Mouse (Mus musculus): ENCODE data around the gene Sat2. TPM values are rescaled to one million over a fixed set of nuclear protein-coding genes. Genes with fewer than 3 reads are reported as not detected.
"Not testable (repeated sequence)": the region's sequence is repeated elsewhere in the genome, so short reads cannot be mapped to it uniquely, and the experiment has no call there.

The Sat2 gene
- polyA plus RNA-seq, 1 experiment from 2014 or later = 21.3 TPM

DNA sequence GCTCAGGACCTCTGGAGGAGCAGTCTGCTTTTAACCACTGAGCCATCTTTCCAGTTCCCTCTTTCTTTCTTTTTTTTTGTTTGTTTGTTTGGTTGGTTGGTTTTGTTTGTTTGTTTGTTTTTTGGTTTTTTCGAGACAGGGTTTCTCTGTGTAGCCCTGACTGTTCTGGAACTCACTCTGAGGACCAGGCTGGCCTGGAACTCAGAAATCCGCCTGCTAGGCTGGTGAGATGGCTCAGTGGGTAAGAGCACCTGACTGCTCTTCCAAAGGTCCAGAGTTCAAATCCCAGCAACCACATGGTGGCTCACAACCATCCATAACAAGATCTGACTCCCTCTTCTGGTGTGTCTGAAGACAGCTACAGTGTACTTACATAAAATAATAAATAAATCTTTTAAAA lies 2.5 kb downstream of the Sat2 start:
- H3K36me3 ChIP-seq (ENCODE audit: insufficient read depth, low read length); H3K4me1 ChIP-seq (ENCODE audit: insufficient read depth, low read length); H3K9me3 ChIP-seq (ENCODE audit: low read length); H3K27ac ChIP-seq (ENCODE audit: low read length); H3K27me3 ChIP-seq (ENCODE audit: insufficient read depth, low read length); H3K4me3 ChIP-seq (ENCODE audit: low read length); ATAC-seq (ENCODE audit: low FRiP score, low TSS enrichment); H3K9ac ChIP-seq (replicated peaks; ENCODE audit: low read length); H3K4me2 ChIP-seq (replicated peaks; ENCODE audit: low read depth, low read length): not testable (repeated sequence)
- WGBS = 84% methylated on average over 2 of the region's 2 CpGs

DNA sequence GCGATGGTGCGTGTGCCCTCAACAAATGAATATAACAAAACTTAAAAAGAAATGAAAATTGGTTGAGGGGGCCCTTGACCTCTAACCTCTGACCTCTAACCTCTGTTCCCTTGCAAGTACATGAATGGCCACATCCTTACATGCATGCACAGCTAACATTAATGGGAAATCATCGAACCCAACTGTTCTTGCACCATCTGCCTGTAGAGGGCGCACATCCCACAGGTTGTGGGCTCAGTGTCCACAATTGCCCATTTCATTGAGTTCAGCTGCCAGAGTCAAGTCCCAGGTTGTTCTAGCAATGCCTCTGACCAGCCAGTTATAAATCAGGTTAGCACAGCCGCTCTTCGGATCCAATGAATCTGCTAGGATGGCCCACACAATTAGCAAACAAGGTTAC lies 6.5 kb downstream of the Sat2 start:
- no peak overlapping the region for H3K27ac ChIP-seq (ENCODE audit: low read length)
- 32% methylated on average over 6 of the region's 6 CpGs for WGBS
- H3K36me3 ChIP-seq (ENCODE audit: insufficient read depth, low read length) = no peaks in the 10 kb centered on the region
- H3K27me3 ChIP-seq (ENCODE audit: insufficient read depth, low read length) = no peaks in the 10 kb centered on the region
- no peak overlapping the region for H3K4me3 ChIP-seq (ENCODE audit: low read length)
- H3K4me2 ChIP-seq (replicated peaks; ENCODE audit: low read depth, low read length) = no peak overlapping the region
- no peak for ATAC-seq (ENCODE audit: low FRiP score, low TSS enrichment)
- H3K9ac ChIP-seq (replicated peaks; ENCODE audit: low read length) = no peak overlapping the region
- H3K4me1 ChIP-seq (ENCODE audit: insufficient read depth, low read length) = peaks cover 5% of the 10 kb centered on the region; the same call in 1 of the 2 replicates
- H3K9me3 ChIP-seq (ENCODE audit: low read length) = no peaks in the 10 kb centered on the region

DNA sequence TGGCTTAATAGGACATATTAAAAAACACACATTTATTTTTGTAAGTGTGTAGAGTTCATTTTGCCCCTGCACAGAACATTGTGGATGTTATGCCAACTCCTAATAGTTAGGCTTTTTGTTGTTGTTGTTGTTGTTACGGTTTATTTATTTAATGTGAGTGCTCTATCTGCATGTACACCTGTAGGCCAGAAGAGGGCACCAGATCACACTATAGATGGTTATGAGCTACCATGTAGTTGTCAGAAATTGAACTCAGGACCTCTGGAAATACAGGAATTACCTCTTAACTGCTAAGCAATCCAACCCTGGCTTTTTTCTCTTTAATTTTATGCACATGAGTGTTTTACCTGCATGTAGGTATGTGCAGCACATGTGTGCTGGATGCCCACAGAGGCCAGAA lies 8.0 kb downstream of the Sat2 start:
- Histone ChIP-seq H3K27me3 (ENCODE audit: insufficient read depth, low read length) (no peaks in the 10 kb centered on the region), H3K9me3 (ENCODE audit: low read length) (no peaks in the 10 kb centered on the region), H3K4me3 (ENCODE audit: low read length) (no peak overlapping the region), H3K4me1 (ENCODE audit: insufficient read depth, low read length) (peaks cover 17% of the 10 kb centered on the region), H3K27ac (ENCODE audit: low read length) (no peak overlapping the region), H3K36me3 (ENCODE audit: insufficient read depth, low read length) (no peaks in the 10 kb centered on the region), H3K9ac (replicated peaks; ENCODE audit: low read length) (no peak overlapping the region), H3K4me2 (replicated peaks; ENCODE audit: low read depth, low read length) (no peak overlapping the region)
- WGBS = 59% methylated on average over 1 of the region's 1 CpGs
- ATAC-seq (ENCODE audit: low FRiP score, low TSS enrichment) = no peak

DNA sequence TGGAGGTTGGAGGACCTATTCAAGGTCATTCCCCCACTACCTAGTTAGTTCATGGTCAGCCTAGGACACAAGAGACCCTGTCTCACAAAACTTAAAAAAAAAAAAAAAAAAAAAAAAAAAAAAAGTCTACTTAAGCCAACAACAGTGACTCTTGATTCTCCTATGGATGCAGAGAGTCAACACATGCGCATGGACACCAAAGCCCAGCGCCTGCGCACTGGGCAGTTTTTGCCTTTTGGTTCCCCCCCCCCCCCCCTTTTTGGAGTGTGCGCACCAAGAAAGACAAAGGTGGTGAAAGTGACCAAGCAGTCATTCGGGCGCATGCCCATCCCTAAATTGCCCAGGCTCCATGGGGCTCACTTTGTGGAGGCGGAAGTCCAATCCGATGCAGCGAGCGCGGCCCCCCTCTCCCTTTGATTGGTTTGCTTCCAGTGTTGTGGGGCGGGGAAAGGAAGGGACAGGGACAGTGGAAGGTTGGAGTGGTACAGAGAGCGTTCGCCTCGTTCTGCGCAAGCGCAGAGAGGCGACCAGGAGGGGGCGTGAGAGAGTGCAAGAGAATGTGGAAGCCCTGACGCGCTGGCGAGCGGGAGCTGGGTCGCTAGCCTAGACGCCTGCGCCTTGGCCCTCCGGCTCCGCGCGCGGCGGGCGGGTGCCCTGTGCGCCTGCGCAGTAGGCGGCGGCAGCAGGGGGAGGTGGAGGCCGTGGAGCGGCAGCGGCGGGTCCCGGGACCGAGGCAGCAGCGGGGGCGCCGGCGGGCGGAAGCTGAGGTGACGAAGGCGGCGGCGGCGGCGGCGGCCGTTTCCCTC lies 10.7 kb downstream of the Sat2 start, which contains the start of gene Fxr2:
Gene Fxr2, plus strand, starts transcription at position 707 of the 806 bp plus-strand sequence.
- Histone ChIP-seq H3K27me3 (ENCODE audit: insufficient read depth, low read length) (no peaks in the 10 kb centered on the region), H3K36me3 (ENCODE audit: insufficient read depth, low read length) (no peaks in the 10 kb centered on the region), H3K4me1 (ENCODE audit: insufficient read depth, low read length) (peaks cover 26% of the 10 kb centered on the region), H3K27ac (ENCODE audit: low read length) (peak within 1 kb of the TSS; percentile 96), H3K9me3 (ENCODE audit: low read length) (no peaks in the 10 kb centered on the region), H3K4me2 (replicated peaks; ENCODE audit: low read depth, low read length) (peak within 1 kb of the TSS; percentile 84), H3K9ac (replicated peaks; ENCODE audit: low read length) (peak within 1 kb of the TSS; percentile 99), H3K4me3 (ENCODE audit: low read length) (peak within 1 kb of the TSS; percentile 96)
- 0% methylated on average over 56 of the region's 56 CpGs for WGBS
- ATAC-seq (ENCODE audit: low FRiP score, low TSS enrichment) = peak; percentile 99

DNA sequence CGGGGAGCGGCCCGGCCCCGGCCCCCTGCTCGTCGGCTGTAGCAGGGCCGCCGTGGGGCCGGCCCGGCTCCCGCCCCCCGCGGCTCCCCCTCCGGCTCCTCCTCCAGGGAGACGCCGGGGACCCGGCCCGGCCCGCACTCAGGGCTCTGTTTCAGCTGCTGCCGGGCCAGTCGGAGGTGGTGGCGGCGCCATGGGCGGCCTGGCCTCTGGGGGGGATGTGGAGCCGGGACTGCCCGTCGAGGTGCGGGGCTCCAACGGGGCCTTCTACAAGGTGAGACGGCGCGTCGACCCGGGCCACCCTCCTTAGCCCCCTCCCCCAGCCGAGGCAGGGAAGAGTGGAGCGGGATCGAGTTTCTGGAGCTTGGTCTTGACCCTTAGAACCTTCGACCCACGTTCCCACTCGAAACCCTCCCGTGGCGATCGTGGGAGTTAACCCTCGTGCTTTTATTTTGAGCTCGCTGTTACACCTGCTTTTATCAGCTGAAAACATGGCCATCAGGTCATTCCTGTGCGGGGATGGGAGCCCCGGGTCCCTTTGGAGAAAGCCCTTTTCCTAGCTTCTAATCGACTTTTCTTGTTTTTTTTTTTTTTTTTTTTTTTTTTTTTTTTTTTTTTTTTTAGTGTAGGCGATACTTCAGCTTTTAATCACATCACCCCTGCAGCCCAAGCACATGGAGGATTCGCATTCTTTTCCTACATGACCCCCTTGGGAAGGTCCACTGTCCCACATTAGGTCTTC lies 11.5 kb downstream of the Sat2 start:
- Histone ChIP-seq H3K4me3 (ENCODE audit: low read length) (peak overlapping the region; percentile 96), H3K9ac (replicated peaks; ENCODE audit: low read length) (peak overlapping the region; percentile 99), H3K36me3 (ENCODE audit: insufficient read depth, low read length) (peaks cover 3% of the 10 kb centered on the region; the same call in 1 of the 2 replicates), H3K27ac (ENCODE audit: low read length) (peak overlapping the region; percentile 96), H3K4me2 (replicated peaks; ENCODE audit: low read depth, low read length) (peak overlapping the region; percentile 84), H3K27me3 (ENCODE audit: insufficient read depth, low read length) (no peaks in the 10 kb centered on the region), H3K4me1 (ENCODE audit: insufficient read depth, low read length) (peaks cover 26% of the 10 kb centered on the region), H3K9me3 (ENCODE audit: low read length) (no peaks in the 10 kb centered on the region)
- under 1% methylated on average over 43 of the region's 50 CpGs for WGBS
- ATAC-seq (ENCODE audit: low FRiP score, low TSS enrichment) = peak; percentile 69

DNA sequence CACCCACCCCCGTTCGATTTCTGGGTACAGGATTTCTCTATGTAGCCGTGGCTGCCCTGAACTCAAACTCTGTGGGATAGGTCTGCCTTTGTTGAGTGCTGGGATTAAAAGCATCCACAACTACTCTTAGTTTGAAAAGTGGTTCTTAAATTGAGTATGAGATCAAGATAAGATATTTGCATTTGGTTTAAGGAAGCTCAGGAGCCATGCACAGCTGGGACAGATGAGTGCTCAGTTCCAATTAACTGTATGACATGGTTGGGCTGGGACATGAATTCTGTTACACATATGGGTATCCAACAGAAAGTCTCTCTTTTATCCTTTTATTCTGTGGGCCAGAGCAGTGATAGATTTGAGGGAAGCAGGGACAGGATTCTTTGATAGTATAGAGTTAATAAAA lies 13.6 kb downstream of the Sat2 start:
- H3K9ac ChIP-seq (replicated peaks; ENCODE audit: low read length) = no peak overlapping the region
- peaks cover 15% of the 10 kb centered on the region for H3K36me3 ChIP-seq (ENCODE audit: insufficient read depth, low read length)
- no peak overlapping the region for H3K4me2 ChIP-seq (replicated peaks; ENCODE audit: low read depth, low read length)
- H3K9me3 ChIP-seq (ENCODE audit: low read length) = no peaks in the 10 kb centered on the region
- no peak overlapping the region for H3K4me3 ChIP-seq (ENCODE audit: low read length)
- H3K4me1 ChIP-seq (ENCODE audit: insufficient read depth, low read length) = peaks cover 26% of the 10 kb centered on the region
- no peak overlapping the region for H3K27ac ChIP-seq (ENCODE audit: low read length)
- 76% methylated on average over 3 of the region's 3 CpGs for WGBS
- ATAC-seq (ENCODE audit: low FRiP score, low TSS enrichment) = no peak
- no peaks in the 10 kb centered on the region for H3K27me3 ChIP-seq (ENCODE audit: insufficient read depth, low read length)

DNA sequence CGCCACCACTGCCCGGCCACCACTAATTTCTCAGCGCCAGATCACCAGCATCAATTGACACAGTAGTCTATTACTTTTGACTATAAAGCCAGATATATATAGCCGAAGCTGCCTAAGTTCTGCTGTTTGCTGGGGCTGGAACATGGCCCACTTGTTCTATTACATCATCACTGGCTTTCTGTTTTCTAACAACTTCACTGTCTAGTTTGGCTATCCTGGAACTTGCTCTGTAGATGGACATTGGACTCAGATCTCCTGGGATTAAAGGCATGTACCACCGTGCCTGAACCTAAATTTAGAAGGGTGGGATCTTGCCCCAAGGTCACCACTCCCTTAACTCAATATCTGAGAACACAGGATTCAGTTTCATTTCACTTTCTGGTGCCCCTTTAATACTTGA lies 24.0 kb downstream of the Sat2 start:
- no peak for ATAC-seq (ENCODE audit: low FRiP score, low TSS enrichment)
- Histone ChIP-seq H3K4me2 (replicated peaks; ENCODE audit: low read depth, low read length) (no peak overlapping the region), H3K4me3 (ENCODE audit: low read length) (no peak overlapping the region), H3K9ac (replicated peaks; ENCODE audit: low read length) (no peak overlapping the region), H3K36me3 (ENCODE audit: insufficient read depth, low read length) (peaks cover 76% of the 10 kb centered on the region), H3K27me3 (ENCODE audit: insufficient read depth, low read length) (no peaks in the 10 kb centered on the region), H3K27ac (ENCODE audit: low read length) (no peak overlapping the region), H3K4me1 (ENCODE audit: insufficient read depth, low read length) (no peaks in the 10 kb centered on the region), H3K9me3 (ENCODE audit: low read length) (no peaks in the 10 kb centered on the region)
- 90% methylated on average over 5 of the region's 5 CpGs for WGBS

DNA sequence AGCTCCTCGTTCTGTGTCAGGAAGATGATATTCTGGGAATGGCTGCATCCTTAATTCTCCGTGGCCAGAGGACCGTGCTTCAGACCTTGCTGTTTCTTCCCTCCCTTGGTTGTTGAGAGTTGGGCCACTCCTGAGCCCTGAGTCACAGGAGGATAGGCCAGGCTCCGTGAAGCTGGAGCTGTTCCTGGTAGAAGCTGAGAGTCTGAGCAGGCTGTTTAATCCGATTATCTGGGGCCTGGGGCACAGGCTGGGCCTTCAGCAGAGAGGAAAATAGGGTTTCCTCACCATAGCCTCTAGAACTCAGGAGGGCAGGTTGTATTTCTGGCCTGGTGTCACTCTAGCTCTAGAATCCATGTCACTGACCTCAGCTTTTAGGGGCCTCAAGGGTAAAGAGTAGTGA lies 31.6 kb downstream of the Sat2 start:
- Histone ChIP-seq H3K9me3 (ENCODE audit: low read length) (no peaks in the 10 kb centered on the region), H3K4me3 (ENCODE audit: low read length) (no peak overlapping the region), H3K36me3 (ENCODE audit: insufficient read depth, low read length) (peaks cover 71% of the 10 kb centered on the region), H3K27ac (ENCODE audit: low read length) (0 out of 2 replicates have a peak overlapping the region, but pooled peaks have one; percentile 14), H3K4me1 (ENCODE audit: insufficient read depth, low read length) (peaks cover 18% of the 10 kb centered on the region), H3K27me3 (ENCODE audit: insufficient read depth, low read length) (no peaks in the 10 kb centered on the region), H3K9ac (replicated peaks; ENCODE audit: low read length) (no peak overlapping the region), H3K4me2 (replicated peaks; ENCODE audit: low read depth, low read length) (no peak overlapping the region)
- WGBS = 67% methylated on average over 5 of the region's 5 CpGs
- no peak for ATAC-seq (ENCODE audit: low FRiP score, low TSS enrichment)

DNA sequence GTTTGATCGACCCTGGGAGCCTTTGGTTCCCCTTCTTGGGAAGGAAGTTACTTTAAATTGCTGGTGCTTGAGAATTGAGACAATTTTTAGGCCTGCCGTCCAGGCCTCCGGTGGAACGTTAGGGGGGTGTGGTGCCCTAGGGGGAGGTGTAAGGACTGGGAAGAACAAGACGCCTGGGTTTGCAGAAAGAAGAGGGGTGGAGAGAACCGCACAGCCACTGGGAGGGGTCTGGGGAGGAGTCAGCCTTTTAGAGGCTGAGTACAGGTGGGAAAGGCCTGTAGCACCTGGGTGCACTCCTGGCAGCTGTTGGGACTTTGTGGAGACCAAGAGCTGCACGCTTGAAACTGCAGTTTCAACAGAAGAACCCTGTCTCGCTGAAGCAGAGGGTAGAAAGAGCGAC lies 32.9 kb downstream of the Sat2 start:
- no peak overlapping the region for H3K9ac ChIP-seq (replicated peaks; ENCODE audit: low read length)
- no peak overlapping the region for H3K4me3 ChIP-seq (ENCODE audit: low read length)
- no peak for ATAC-seq (ENCODE audit: low FRiP score, low TSS enrichment)
- H3K27ac ChIP-seq (ENCODE audit: low read length) = peak overlapping the region; percentile 57; the same call in 1 of the 2 replicates
- H3K9me3 ChIP-seq (ENCODE audit: low read length) = no peaks in the 10 kb centered on the region
- peaks cover 69% of the 10 kb centered on the region for H3K36me3 ChIP-seq (ENCODE audit: insufficient read depth, low read length)
- no peak overlapping the region for H3K4me2 ChIP-seq (replicated peaks; ENCODE audit: low read depth, low read length)
- peaks cover 18% of the 10 kb centered on the region for H3K4me1 ChIP-seq (ENCODE audit: insufficient read depth, low read length)
- no peaks in the 10 kb centered on the region for H3K27me3 ChIP-seq (ENCODE audit: insufficient read depth, low read length)
- 32% methylated on average over 9 of the region's 9 CpGs for WGBS

Data from kidney, embryonic 16.5 days (tissue).